Comparison of ENCODE assay signal across 7 mouse cellular contexts in the genomic region with DNA sequence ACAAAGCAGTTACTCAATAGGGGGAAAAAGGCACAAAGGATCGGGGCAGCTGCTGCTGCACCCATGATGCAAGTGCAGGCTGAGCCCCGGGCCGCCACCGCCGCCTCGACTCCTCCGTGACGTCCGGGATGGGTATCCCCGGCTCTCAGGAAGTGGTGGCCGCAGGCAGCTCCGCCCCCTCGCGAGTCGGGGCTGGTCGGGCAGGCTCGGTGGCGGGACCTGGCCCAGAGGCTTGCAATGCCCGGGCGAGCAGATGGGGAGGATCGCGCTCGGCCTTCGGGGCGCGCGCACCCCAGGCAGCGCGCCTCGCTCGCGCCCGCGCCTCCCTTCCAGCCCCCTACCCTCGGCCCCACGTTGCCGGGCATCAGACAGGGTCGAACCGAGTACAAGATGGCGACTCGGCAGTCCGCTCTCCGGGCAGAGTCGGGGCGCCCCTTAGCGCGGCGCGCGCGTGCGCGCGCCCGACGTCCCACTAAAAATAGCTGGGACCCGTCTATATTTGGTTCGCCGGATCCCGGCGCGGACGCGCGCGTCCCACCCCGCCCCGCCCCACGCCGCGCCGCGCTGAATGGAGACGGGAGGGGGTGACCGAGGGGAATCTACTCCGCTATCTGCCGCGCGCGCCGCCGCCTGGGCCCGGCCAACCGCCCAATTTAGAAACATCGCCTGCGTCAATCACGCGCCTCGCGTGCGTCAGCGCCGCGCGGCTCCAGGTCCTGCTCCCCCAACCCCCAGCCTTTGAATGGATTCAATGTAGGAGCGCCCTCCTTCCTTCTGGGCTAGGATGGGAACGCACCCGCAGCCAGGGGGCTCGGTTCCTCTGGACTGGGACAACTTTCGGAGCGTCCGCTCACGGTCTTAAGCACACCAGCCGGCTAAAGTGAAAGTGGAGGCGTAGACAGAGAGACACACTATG. TPM values are rescaled to one million over a fixed set of nuclear protein-coding genes. Genes with fewer than 3 reads are reported as not detected.
A peak's percentile ranks its signal among the peaks of the same experiment; 100 is the strongest.
DNase-seq lines count a peak whose midpoint lies in the region; ATAC-seq lines count a peak whose summit lies in the region.

No protein-coding gene starts in this region.

- H3K4me2 ChIP-seq in limb, embryonic 11.5 days (ENCODE audit: low read depth, severe bottlenecking): peak overlapping the region; percentile 99
- H3K4me2 ChIP-seq in midbrain, embryonic 14.5 days (ENCODE audit: low read length): peak overlapping the region; percentile 99

- peak; percentile 63 for ATAC-seq in granulocyte monocyte progenitor cell, adult 5-6 weeks (replicated peaks; ENCODE audit: poor library complexity, severe bottlenecking)
- ATAC-seq in limb, embryonic 11.5 days (ENCODE audit: insufficient number of reproducible peaks, low FRiP score, low TSS enrichment, low read depth): peak; percentile 88
- peak; percentile 88 for ATAC-seq in midbrain, embryonic 14.5 days (ENCODE audit: low FRiP score, low TSS enrichment)

- no peaks in the 10 kb centered on the region for H3K36me3 ChIP-seq in embryonic facial prominence, embryonic 10.5 days (replicated peaks)
- no peaks in the 10 kb centered on the region for H3K36me3 ChIP-seq in limb, embryonic 11.5 days (ENCODE audit: control insufficient read depth, insufficient read depth, low read length)
- H3K36me3 ChIP-seq in midbrain, embryonic 14.5 days (ENCODE audit: control insufficient read depth, insufficient read depth, low read length): no peaks in the 10 kb centered on the region

- peaks cover 43% of the 10 kb centered on the region for H3K4me1 ChIP-seq in embryonic facial prominence, embryonic 10.5 days
- H3K4me1 ChIP-seq in limb, embryonic 11.5 days (ENCODE audit: control insufficient read depth, insufficient read depth, low read length): peaks cover 20% of the 10 kb centered on the region; the same call in 1 of the 2 replicates
- peaks cover 30% of the 10 kb centered on the region for H3K4me1 ChIP-seq in midbrain, embryonic 14.5 days (ENCODE audit: control insufficient read depth, insufficient read depth, low read length)

- peak overlapping the region; percentile 78 for H3K4me3 ChIP-seq in embryonic facial prominence, embryonic 10.5 days
- peak overlapping the region; percentile 61 for H3K4me3 ChIP-seq in limb, embryonic 11.5 days (ENCODE audit: low read depth, low read length)
- peak overlapping the region; percentile 71 for H3K4me3 ChIP-seq in midbrain, embryonic 14.5 days (replicated peaks; ENCODE audit: low read depth, low read length)

- peak overlapping the region; percentile 94 for H3K27ac ChIP-seq in embryonic facial prominence, embryonic 10.5 days (replicated peaks)
- H3K27ac ChIP-seq in limb, embryonic 11.5 days (replicated peaks; ENCODE audit: low read depth, low read length): peak overlapping the region; percentile 78
- peak overlapping the region; percentile 98 for H3K27ac ChIP-seq in midbrain, embryonic 14.5 days (replicated peaks; ENCODE audit: low read depth, low read length)

- under 1% methylated on average over 105 of the region's 105 CpGs for WGBS in embryonic facial prominence, embryonic 10.5 days
- under 1% methylated on average over 105 of the region's 105 CpGs for WGBS in limb, embryonic 11.5 days
- under 1% methylated on average over 105 of the region's 105 CpGs for WGBS in midbrain, embryonic 14.5 days

- peak overlapping the region; percentile 68 for H3K9ac ChIP-seq in limb, embryonic 11.5 days (ENCODE audit: low read length)
- peak overlapping the region; percentile 88 for H3K9ac ChIP-seq in midbrain, embryonic 14.5 days (replicated peaks; ENCODE audit: low read length)

- DNase-seq in adrenal gland, postnatal 10 days: peak; percentile 97
- DNase-seq in embryonic facial prominence, embryonic 10.5 days (ENCODE audit: low spot score): peak; percentile 96
- DNase-seq in kidney, adult 18-20 months: peak; percentile 93
- peak; percentile 93 for DNase-seq in limb, embryonic 11.5 days (ENCODE audit: low spot score)
- peak; percentile 97 for DNase-seq in midbrain, embryonic 14.5 days
- peak; percentile 91 for DNase-seq in spleen, adult 18-20 months

- peaks cover 36% of the 10 kb centered on the region for H3K27me3 ChIP-seq in embryonic facial prominence, embryonic 10.5 days (replicated peaks; ENCODE audit: low read depth, poor library complexity, severe bottlenecking)
- peaks cover 25% of the 10 kb centered on the region for H3K27me3 ChIP-seq in limb, embryonic 11.5 days (ENCODE audit: control insufficient read depth, insufficient read depth, low read length)
- H3K27me3 ChIP-seq in midbrain, embryonic 14.5 days (ENCODE audit: control insufficient read depth, insufficient read depth, low read length): peaks cover 17% of the 10 kb centered on the region

- no peaks in the 10 kb centered on the region for H3K9me3 ChIP-seq in embryonic facial prominence, embryonic 10.5 days
- H3K9me3 ChIP-seq in limb, embryonic 11.5 days (ENCODE audit: control insufficient read depth, low read length): no peaks in the 10 kb centered on the region
- H3K9me3 ChIP-seq in midbrain, embryonic 14.5 days (ENCODE audit: control insufficient read depth, low read length): no peaks in the 10 kb centered on the region

RNA-seq across cellular contexts. Expression of a gene that starts 1.9 kb away (rescaled TPM):
- total RNA-seq in adrenal gland, postnatal 10 days (2021): 10 to 100 TPM; 28.0 to 54.2 TPM
- polyA plus RNA-seq in embryonic facial prominence, embryonic 10.5 days (2016; fragmentation: Nextera tagmentation; extraction: Ambion mirVana): 0.17 and 0.19 TPM in 2 replicates
- 0.21 TPM in 1 of 2 replicates, not detected in the other for total RNA-seq in granulocyte monocyte progenitor cell, adult 5-6 weeks (2014; fragmentation: Nextera tagmentation)
- 0.36 and 0.99 TPM in 2 replicates for total RNA-seq in granulocyte monocyte progenitor cell, adult 5-6 weeks (2017)
- polyA plus RNA-seq in limb, embryonic 11.5 days (2014; fragmentation: Nextera tagmentation; extraction: Ambion mirVana): 0.17 and 0.28 TPM in 2 replicates
- polyA plus RNA-seq in midbrain, embryonic 14.5 days (2014; fragmentation: Nextera tagmentation; extraction: Ambion mirVana): 1.1 and 1.4 TPM in 2 replicates

Comparison
In these comparisons a context has a peak if more than half of its experiments do, and no peak if none do; other contexts are left out.
1. Peak in every context shown above with its lines: DNase-seq, ATAC-seq, H3K4me3 ChIP-seq and H3K27ac ChIP-seq.